Mouse (Mus musculus) liver, embryonic 13.5 days (tissue): ENCODE data around the gene Kmt5c. TPM values are rescaled to one million over a fixed set of nuclear protein-coding genes. Genes with fewer than 3 reads are reported as not detected.

ENCODE experiments used
- ATAC-seq: fragments of 200-750 bp; cut with Nextera tagmentation; 2 replicates; pipeline ENCODE4 v1.8.0; 2017; ENCODE audit warnings: low read depth, mild to moderate bottlenecking, moderate number of reproducible peaks, moderate library complexity
- DNase-seq: peaks from one replicate; pipeline ENCODE4 v3.0.0; 2022
- H3K27ac ChIP-seq: fragments of 300-500 bp; sonication (generic); 2 replicates; pipeline ENCODE4 v1.5.1; 2015; ENCODE audit warnings: moderate library complexity, mild to moderate bottlenecking, inconsistent platforms
- H3K27me3 ChIP-seq: fragments of 300-500 bp; sonication (generic); 2 replicates; pipeline ENCODE4 v1.6.1; 2015; ENCODE audit warnings: mild to moderate bottlenecking, inconsistent platforms
- H3K36me3 ChIP-seq: fragments of 300-500 bp; sonication (generic); 2 replicates; pipeline ENCODE4 v1.6.1; 2015; ENCODE audit warnings: mild to moderate bottlenecking, inconsistent platforms
- H3K4me1 ChIP-seq: fragments of 300-500 bp; sonication (generic); replicated peaks from 2 replicates; pipeline ENCODE4 v1.6.1; 2015; ENCODE audit warnings: inconsistent platforms
- H3K4me2 ChIP-seq: fragments of 300-500 bp; sonication (generic); 2 replicates; pipeline ENCODE4 v1.6.1; 2015; ENCODE audit warnings: inconsistent platforms, mild to moderate bottlenecking, moderate library complexity
- H3K4me3 ChIP-seq: fragments of 300-500 bp; sonication (generic); replicated peaks from 2 replicates; pipeline ENCODE4 v1.5.1; 2015; ENCODE audit warnings: mild to moderate bottlenecking, inconsistent platforms
- H3K9ac ChIP-seq: fragments of 300-500 bp; sonication (generic); 2 replicates; pipeline ENCODE4 v1.6.1; 2015; ENCODE audit warnings: mild to moderate bottlenecking, inconsistent platforms
- H3K9me3 ChIP-seq: fragments of 300-500 bp; sonication (generic); replicated peaks from 2 replicates; pipeline ENCODE4 v1.6.1; 2016; ENCODE audit warnings: inconsistent platforms
- WGBS: fragments of 180-500 bp; shearing (Covaris S2); methylation state at CpG from one replicate; pipeline ENCODE4 v1.1.7; 2015; ENCODE audit not compliant: insufficient replicate concordance; 5-methylcytosine and 5-hydroxymethylcytosine counted together
- polyA plus RNA-seq: library from polyadenylated mRNA; unstranded; fragments of >200 nt; fragmentation: Nextera tagmentation; extraction: Ambion mirVana; gene quantifications from 2 replicates; pipeline ENCODE4 v1.2.1, GENCODE M21; 2015

Gene Kmt5c
- polyA plus RNA-seq, 1 experiment from 2014 or later = 61.6 TPM

DNA sequence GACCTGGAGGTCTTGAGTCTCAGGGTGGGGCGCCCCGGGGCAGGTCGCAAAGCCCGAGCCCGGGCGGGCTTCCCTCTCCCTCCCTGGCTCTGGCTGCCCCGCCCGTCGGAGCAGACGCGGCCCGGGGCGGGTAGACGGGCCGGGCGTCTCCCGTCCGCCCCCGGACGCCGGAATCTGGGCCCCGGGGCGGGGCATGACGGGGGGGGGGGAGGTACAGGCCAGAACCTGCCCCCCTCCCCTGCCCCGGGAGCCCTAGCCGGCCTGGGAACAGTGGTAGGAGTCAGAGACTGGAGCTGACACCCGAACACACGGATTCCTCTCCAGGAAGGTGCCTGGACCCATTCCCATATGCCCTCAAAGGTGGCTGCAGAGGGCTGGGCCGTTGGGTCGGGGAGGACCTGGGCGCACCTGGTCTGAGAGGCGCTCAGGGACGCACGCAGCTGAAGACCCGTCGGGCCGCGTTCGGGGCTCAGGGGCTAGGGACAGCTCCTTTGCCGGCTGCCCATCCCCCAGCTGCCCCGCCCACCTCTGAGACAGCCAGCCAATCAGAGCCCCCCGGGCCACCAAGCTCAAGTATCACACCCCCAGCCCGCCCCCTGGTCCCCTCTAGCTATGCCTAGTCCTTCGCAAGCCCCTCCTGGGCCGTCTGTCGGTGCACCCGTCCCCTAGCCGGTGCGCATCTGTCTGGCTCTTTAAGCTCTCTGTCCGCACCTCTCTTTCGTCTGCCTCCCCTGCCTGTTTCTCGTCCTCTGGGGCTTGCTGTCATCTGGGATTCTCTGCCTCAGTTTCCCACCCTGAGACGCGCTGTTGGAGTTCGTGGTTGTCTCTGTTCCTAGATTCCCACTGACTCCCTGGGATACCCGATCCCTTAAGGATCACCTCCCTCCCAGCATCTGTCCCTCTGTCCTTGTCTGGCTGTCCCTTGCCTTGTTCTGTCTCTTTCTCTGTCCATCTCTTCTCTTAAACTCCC lies 37.2 kb downstream of the Kmt5c start:
- no peaks in the 10 kb centered on the region for H3K9me3 ChIP-seq
- H3K9ac ChIP-seq = no peak overlapping the region
- peaks cover 87% of the 10 kb centered on the region for H3K27me3 ChIP-seq
- peak overlapping the region; percentile 60 for H3K4me2 ChIP-seq
- peaks cover 17% of the 10 kb centered on the region for H3K4me1 ChIP-seq
- DNase-seq = no peak
- WGBS = 2% methylated on average over 54 of the region's 56 CpGs
- H3K36me3 ChIP-seq = no peaks in the 10 kb centered on the region
- peak overlapping the region; percentile 44 for H3K4me3 ChIP-seq
- ATAC-seq = peak; percentile 55
- no peak overlapping the region for H3K27ac ChIP-seq

DNA sequence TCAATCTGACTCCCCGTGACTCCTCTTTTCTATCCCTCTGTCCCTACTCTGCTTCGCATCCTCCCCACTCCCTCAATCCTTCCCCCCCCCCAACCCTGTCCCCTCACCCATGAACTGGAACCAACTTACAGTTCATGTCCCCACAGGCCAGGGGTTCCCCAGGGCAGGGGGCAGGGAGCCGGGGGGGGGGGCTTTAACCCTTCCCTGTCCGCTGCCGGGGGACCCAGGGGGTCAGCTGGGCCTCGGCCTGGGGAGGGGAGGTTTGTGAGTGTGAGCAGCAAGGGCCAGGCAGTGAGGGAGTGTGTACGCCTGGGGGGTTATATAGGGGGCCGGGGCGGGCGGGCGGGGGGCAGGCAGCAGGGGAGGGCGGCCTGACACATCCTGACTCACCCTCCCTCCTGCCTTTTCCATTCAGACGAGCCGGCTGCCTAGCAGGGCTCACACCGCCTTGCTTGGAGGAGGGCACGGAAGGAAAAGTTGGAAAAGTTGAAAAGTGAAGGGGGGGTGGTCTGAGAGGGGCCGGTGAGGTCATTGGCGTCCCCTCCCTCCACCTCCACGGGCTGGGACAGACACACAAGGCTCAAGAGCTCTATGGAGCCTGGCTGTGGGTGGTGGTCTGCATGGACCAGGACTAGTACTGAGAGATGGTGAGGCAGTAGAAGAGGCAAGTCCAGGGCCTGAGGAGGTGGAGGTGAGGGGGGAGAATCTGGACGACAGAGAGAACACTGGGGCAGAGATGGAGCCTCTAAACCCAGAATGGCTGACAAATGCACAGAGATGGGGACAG lies 38.1 kb downstream of the Kmt5c start:
- Histone ChIP-seq H3K27me3 (peaks cover 94% of the 10 kb centered on the region), H3K4me1 (peaks cover 22% of the 10 kb centered on the region), H3K4me3 (no peak overlapping the region), H3K9me3 (no peaks in the 10 kb centered on the region), H3K27ac (no peak overlapping the region), H3K36me3 (no peaks in the 10 kb centered on the region), H3K4me2 (no peak overlapping the region), H3K9ac (no peak overlapping the region)
- ATAC-seq (no peak), DNase-seq (no peak)
- WGBS = 15% methylated on average over 20 of the region's 20 CpGs

DNA sequence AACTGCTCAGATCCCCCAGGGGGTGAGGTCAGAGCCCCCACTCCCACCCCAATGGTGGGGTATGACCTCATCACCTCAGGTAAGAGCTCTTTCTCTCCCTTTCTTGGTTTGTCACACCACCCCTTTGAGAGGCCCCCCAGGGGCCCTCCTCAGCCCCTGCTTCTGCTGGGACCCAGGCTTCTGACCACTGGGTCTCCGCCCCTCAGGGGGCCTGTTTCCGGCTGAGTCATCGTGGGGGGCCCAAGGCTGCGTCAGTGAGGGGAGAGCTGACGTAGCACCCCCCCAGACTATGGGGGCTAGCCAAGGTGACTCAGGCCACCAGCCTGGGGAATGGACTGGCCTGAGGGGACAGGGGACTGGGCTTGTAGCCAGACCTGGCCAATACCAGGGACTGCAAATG lies 40.0 kb downstream of the Kmt5c start:
- Histone ChIP-seq H3K27ac (no peak overlapping the region), H3K27me3 (peaks cover 77% of the 10 kb centered on the region), H3K9me3 (no peaks in the 10 kb centered on the region), H3K9ac (no peak overlapping the region), H3K4me2 (no peak overlapping the region), H3K4me3 (no peak overlapping the region), H3K4me1 (peaks cover 39% of the 10 kb centered on the region), H3K36me3 (peaks cover 7% of the 10 kb centered on the region; the same call in 1 of the 2 replicates)
- DNase-seq = no peak
- WGBS = 4% methylated on average over 5 of the region's 5 CpGs
- no peak for ATAC-seq

DNA sequence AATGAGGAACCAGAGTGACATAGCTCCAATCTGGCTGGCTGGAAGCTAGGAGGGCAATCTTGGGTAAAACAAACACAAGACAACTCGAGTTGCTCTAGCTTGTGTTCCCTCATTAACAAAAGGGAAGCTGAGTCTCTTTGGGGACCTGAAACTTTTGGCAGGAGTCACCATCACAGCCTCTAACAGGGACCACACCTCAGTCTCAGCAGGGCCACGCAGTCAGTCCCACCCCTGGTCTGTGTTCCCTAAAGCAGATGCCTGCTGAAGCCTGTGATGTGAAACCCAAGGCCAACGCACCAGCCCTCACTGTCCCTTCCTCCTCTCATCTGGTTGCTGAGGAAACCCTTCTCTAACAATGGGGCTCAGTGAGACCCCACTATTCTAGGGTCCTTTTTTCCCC lies 42.2 kb downstream of the Kmt5c start:
- H3K4me3 ChIP-seq = no peak overlapping the region
- DNase-seq (no peak), ATAC-seq (no peak)
- H3K27me3 ChIP-seq = peaks cover 55% of the 10 kb centered on the region
- 37% methylated on average over 3 of the region's 3 CpGs for WGBS
- no peak overlapping the region for H3K4me2 ChIP-seq
- no peak overlapping the region for H3K27ac ChIP-seq
- H3K9me3 ChIP-seq = no peaks in the 10 kb centered on the region
- H3K9ac ChIP-seq = no peak overlapping the region
- H3K36me3 ChIP-seq = peaks cover 15% of the 10 kb centered on the region; the same call in 1 of the 2 replicates
- H3K4me1 ChIP-seq = peaks cover 39% of the 10 kb centered on the region

DNA sequence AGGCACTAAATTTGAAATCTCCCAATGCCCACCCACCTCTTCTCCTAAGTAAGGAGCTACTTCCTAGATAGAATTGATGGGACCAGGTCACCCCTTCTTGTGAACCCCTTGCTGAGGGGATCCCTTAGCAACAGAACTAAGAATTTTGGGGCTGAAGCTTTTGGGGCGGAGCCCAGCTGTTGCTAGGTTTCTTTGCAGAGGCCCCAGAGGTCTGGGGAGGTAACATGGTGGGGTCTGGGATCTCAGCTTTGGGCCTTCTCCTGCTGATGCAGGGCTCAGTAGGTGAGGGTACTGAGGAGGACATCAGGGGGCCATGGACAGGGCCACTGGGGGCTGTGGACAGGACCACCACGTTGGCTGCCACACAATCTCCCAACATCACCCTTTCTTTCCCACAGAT lies 42.8 kb downstream of the Kmt5c start, which contains the start of the genes Il11 and Tmem190:
Il11 (minus strand) TSS at position 101 of the 400 bp plus-strand sequence.
Tmem190 (plus strand) TSS at position 179 of the 400 bp plus-strand sequence.
- WGBS = 74% methylated on average over 2 of the region's 2 CpGs
- Histone ChIP-seq H3K4me3 (no peak within 1 kb of the TSS), H3K9ac (no peak within 1 kb of the TSS), H3K27me3 (peaks cover 49% of the 10 kb centered on the region), H3K9me3 (no peaks in the 10 kb centered on the region), H3K27ac (no peak within 1 kb of the TSS), H3K4me2 (0 out of 2 replicates have a peak within 1 kb of the TSS, but pooled peaks have one; percentile 1), H3K36me3 (peaks cover 15% of the 10 kb centered on the region; the same call in 1 of the 2 replicates), H3K4me1 (peaks cover 40% of the 10 kb centered on the region)
- ATAC-seq (no peak), DNase-seq (no peak)

DNA sequence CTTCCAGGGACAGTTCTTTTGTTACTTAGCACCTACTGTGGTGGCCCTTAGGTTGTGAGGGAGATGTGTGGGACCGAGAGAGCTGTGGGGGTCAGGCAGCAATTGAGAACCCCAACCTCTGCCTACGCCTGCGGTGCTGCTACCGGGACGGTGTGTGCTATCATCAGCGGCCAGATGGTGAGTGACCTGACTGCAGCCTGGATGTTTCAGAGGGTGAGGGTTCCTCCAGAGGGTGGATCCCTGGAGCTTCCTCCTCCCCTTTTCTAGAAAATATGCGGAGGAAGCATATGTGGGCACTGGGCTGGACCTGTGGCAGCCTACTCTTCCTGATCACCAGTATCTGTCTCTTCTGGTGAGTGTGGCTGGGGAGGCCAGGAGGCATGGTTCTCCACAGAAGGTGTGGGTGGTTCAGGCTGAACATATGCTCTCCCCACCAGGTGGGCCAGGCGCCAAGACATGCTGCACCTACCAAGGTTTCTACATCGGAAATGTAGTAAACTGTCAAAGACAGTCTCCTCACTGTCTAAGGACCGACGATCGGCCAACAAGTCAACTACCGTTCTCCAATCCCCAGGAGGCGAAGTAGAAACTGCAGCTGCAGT lies 43.9 kb downstream of the Kmt5c start:
- WGBS = 46% methylated on average over 14 of the region's 14 CpGs
- Histone ChIP-seq H3K4me2 (0 out of 2 replicates have a peak overlapping the region, but pooled peaks have one; percentile 1), H3K9ac (peak overlapping the region; percentile 19; the same call in 1 of the 2 replicates), H3K36me3 (peaks cover 15% of the 10 kb centered on the region; the same call in 1 of the 2 replicates), H3K4me1 (peaks cover 48% of the 10 kb centered on the region), H3K27ac (no peak overlapping the region), H3K9me3 (no peaks in the 10 kb centered on the region), H3K27me3 (peaks cover 39% of the 10 kb centered on the region), H3K4me3 (no peak overlapping the region)
- DNase-seq (peak; percentile 57), ATAC-seq (peak; percentile 69)

DNA sequence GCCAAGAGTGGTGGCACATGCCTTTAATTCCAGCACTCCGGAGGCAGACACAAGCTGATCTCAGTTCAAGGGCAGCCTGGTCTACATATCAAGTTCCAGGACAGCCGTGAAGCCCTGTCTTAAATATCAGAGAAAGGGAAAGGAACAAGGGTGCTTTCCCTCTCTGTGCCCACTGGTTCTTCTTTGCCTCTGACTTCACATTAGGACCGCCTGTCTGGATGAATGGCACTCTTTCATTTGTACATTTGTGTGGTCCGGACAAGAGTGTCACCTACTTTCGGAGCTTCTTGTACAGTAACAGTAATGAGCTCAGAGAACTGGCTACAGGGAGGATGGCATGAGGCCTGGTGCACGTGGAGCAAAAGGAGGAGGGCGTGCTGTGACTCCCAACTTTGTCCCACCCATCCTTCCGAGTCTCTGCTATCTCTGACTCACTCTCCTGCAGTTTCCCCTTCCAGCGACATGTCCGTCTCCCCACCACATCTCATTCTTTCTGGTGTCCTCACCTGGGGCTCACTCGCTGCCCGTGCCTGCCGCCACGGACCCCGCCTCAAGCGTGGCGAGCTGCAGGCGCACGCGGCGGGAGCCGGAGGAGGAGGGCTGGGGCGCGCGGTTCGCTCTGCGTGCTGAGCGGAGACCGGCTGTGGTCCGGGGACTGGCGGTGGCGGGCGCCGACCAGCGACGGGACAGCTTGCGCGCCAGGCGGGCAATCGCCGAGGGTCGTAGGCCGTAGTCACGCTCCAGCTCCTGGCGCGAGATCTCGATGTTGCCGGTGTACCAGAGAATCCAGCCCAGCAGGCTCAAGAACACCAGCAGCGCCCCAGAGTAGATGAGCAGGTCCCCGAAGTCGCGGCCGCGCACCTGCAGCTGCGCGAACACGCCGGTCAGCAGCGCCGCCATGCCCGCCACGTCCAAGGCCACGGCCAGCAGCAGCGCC lies 48.9 kb downstream of the Kmt5c start:
- Histone ChIP-seq H3K4me3 (peak overlapping the region; percentile 76), H3K36me3 (peaks cover 20% of the 10 kb centered on the region), H3K4me2 (peak overlapping the region; percentile 96), H3K9ac (peak overlapping the region; percentile 91), H3K27me3 (no peaks in the 10 kb centered on the region), H3K9me3 (no peaks in the 10 kb centered on the region), H3K27ac (peak overlapping the region; percentile 81), H3K4me1 (peaks cover 53% of the 10 kb centered on the region)
- WGBS = 2% methylated on average over 64 of the region's 64 CpGs
- DNase-seq = peak; percentile 60
- peak; percentile 45 for ATAC-seq

DNA sequence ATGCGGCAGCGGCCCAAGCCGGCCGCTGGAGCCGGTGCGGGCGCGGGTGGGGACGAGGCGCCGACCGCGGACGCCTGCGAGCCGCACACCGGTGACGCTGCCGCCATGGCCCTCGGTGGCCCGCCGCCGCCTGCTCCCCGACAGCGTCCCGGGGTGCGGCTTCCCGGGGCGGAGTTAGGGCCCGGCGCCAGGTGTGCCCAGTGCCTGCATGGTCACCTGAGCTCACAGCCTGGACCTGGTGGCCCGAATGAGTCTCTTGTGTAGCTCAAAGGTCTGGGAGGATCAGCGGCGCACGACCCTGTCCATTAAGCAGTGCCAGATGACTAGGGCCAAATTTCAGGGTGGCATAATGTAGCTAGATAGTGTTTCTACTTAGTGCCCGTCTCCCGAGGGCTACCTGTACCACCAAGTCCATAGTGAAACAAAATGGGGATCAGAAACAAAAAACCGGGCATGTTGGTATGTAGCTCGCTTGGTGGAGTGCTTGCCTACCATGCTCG lies 49.6 kb downstream of the Kmt5c start, which contains the start of gene Tmem238:
Tmem238 (minus strand) TSS at position 221 of the 500 bp plus-strand sequence.
- H3K4me2 ChIP-seq = peak within 1 kb of the TSS; percentile 96
- peak within 1 kb of the TSS; percentile 91 for H3K9ac ChIP-seq
- peaks cover 53% of the 10 kb centered on the region for H3K4me1 ChIP-seq
- H3K27me3 ChIP-seq = no peaks in the 10 kb centered on the region
- 7% methylated on average over 40 of the region's 40 CpGs for WGBS
- H3K9me3 ChIP-seq = no peaks in the 10 kb centered on the region
- ATAC-seq = peak; percentile 25
- peak within 1 kb of the TSS; percentile 76 for H3K4me3 ChIP-seq
- H3K36me3 ChIP-seq = peaks cover 25% of the 10 kb centered on the region
- peak; percentile 51 for DNase-seq
- peak within 1 kb of the TSS; percentile 81 for H3K27ac ChIP-seq

DNA sequence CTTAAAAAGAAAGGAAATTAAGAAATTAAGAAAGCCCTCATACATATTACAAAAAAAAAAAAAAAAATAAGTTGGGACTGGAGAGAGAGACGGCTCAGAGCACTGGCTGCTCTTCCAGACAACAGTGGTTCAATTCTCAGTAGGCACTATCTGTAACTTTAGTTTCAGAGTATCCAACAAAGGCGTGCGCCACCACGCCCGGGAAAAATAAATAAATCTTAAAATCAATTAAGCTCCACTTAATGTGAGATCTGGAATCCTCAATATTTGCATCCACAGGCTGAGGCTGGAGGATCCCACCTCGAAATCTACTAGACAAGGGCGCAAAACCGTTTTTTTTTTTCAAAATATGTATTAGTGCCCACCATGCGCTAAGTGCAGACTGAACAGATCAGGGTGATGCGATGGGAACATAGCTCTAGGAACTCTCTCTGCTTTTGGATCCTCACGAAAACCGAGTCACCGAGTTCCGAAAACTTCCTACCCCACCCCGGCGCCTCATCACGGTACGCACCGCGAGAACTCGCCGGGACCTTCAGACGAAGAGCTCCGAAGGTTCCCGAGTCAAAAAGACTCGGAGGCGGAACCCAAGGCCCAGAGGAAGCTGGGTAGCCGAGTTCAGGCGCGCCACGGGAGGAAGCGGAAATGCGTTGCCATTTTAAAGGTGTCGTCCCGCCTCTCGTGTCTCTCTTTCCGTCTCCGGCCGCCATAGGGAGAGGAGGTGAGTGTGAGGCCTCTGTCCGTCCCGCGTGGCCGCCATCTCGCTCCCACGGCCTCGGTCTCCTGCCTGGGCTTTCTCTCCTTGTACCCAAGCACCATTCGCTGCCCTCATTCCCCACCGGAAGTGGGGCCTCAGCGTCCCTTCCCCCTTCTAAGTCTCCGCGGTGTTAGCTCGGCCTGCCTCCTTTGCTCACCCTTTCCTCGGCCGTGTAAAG lies 52.6 kb downstream of the Kmt5c start, which contains the start of gene Rpl28:
Rpl28 (plus strand) TSS at position 597 of the 935 bp plus-strand sequence.
- ATAC-seq (peak; percentile 89), DNase-seq (peak; percentile 92)
- WGBS = 1% methylated on average over 54 of the region's 54 CpGs
- Histone ChIP-seq H3K36me3 (peaks cover 43% of the 10 kb centered on the region), H3K4me3 (peak within 1 kb of the TSS; percentile 92), H3K9ac (peak within 1 kb of the TSS; percentile 96), H3K9me3 (no peaks in the 10 kb centered on the region), H3K27me3 (no peaks in the 10 kb centered on the region), H3K27ac (peak within 1 kb of the TSS; percentile 95), H3K4me1 (peaks cover 58% of the 10 kb centered on the region), H3K4me2 (peak within 1 kb of the TSS; percentile 82)
